Mouse (Mus musculus) lung, adult 2 months (tissue): ENCODE results near the gene Arnt2.

Experiments
- CTCF ChIP-seq: fragments of 200-500 bp; IDR thresholded peaks from 2 replicates; pipeline ENCODE4 v1.5.1; 2011; ENCODE audit warnings: mild to moderate bottlenecking, low read length, control low read depth; ENCODE audit not compliant: insufficient read depth
- POLR2A ChIP-seq: fragments of 200-500 bp; IDR thresholded peaks from 2 replicates; pipeline ENCODE4 v1.6.1; 2011; ENCODE audit warnings: low read depth, mild to moderate bottlenecking, control low read depth, low read length, borderline replicate concordance; ENCODE audit errors: extremely low read depth

GRCm38 (mm10) chr7:84442343-84442911, 32.5 kb upstream of the Arnt2 start:
- TF ChIP-seq POLR2A, result no peak
- no peak for TF ChIP-seq CTCF
